Mouse (Mus musculus) G1E (cell line): ENCODE measurements around the gene Gm17482.

ENCODE experiments used
- CTCF ChIP-seq: IDR thresholded peaks from 2 replicates; pipeline ENCODE4 v1.5.1; 2012; ENCODE audit warnings: low read depth, low read length, inconsistent platforms, mixed read lengths
- GATA1 ChIP-seq: IDR thresholded peaks from 2 replicates; pipeline ENCODE4 v1.6.1; 2012; ENCODE audit warnings: borderline replicate concordance, low read length, inconsistent platforms, mixed read lengths
- GATA2 ChIP-seq: IDR thresholded peaks from 2 replicates; pipeline ENCODE4 v1.6.1; 2012; ENCODE audit warnings: low read depth, low read length, inconsistent platforms, borderline replicate concordance
- POLR2AphosphoS5 ChIP-seq: IDR thresholded peaks from 2 replicates; pipeline ENCODE4 v1.6.1; 2012; ENCODE audit warnings: low read depth, low read length, inconsistent platforms; ENCODE audit not compliant: insufficient replicate concordance
- TAL1 ChIP-seq: conservative IDR thresholded peaks from 2 replicates; pipeline ENCODE4 v1.6.1; 2012; ENCODE audit warnings: low read depth, low read length, inconsistent platforms, mixed read lengths

DNA sequence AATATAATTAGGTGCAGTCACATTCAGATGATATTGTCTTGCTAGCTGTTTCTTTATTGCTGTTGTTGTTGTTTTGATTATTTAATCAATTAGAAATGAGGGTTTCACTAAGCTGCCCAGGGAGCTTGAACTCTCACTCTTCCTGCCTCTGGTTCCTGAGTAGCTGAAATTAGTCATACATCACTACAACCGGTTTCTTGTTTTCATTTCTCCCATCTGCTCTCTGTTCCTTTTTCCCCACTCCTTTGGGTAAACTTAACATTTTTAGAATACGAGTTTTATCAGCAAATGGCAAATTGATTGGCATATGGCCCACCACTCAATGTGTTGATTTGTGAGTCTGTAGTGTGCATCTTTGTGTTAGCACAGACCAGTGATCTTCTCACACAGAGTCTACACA lies 80.0 kb downstream of the Gm17482 start:
- TF ChIP-seq CTCF (no peak), TAL1 (no peak), GATA1 (no peak), POLR2AphosphoS5 (no peak), GATA2 (no peak)
